Mouse (Mus musculus): ENCODE data around the gene Stac2. TPM values are rescaled to one million over a fixed set of nuclear protein-coding genes. Genes with fewer than 3 reads are reported as not detected.

The Stac2 gene
- polyA plus RNA-seq, 1 experiment: 37.7 TPM

- H3K4me1 ChIP-seq (ENCODE audit: control insufficient read depth, insufficient read depth, low read length): peaks cover 3% of the 10 kb centered on the region
- TF ChIP-seq POLR2A (IDR thresholded peaks at IDR 0.05; ENCODE audit: borderline replicate concordance, insufficient read depth, low read length) (no peak), CTCF (IDR thresholded peaks at IDR 0.05; ENCODE audit: borderline replicate concordance, insufficient read depth, low read depth, low read length) (no peak)
- no peak overlapping the region for H3K27ac ChIP-seq (ENCODE audit: insufficient read depth, low read length)
- no peaks in the 10 kb centered on the region for H3K27me3 ChIP-seq (ENCODE audit: control insufficient read depth, insufficient read depth, low read length)
- DNase-seq: no peak
- H3K4me3 ChIP-seq (replicated peaks; ENCODE audit: insufficient read depth, low read depth, low read length): no peak overlapping the region
- 44% methylated on average over 7 of the region's 7 CpGs for WGBS
These were observed 52.7 kb downstream of the Stac2 start for GRCm38 (mm10) chr11:98000378-98001140.

- H3K27me3 ChIP-seq (ENCODE audit: control insufficient read depth, insufficient read depth, low read length): no peaks in the 10 kb centered on the region
- no peak overlapping the region for H3K4me3 ChIP-seq (replicated peaks; ENCODE audit: insufficient read depth, low read depth, low read length)
- no peaks in the 10 kb centered on the region; the same call in 1 of the 2 replicates for H3K4me1 ChIP-seq (ENCODE audit: control insufficient read depth, insufficient read depth, low read length)
- WGBS: 21% methylated on average over 5 of the region's 5 CpGs
- H3K27ac ChIP-seq (ENCODE audit: insufficient read depth, low read length): no peak overlapping the region
- no peak for DNase-seq
- TF ChIP-seq POLR2A (IDR thresholded peaks at IDR 0.05; ENCODE audit: borderline replicate concordance, insufficient read depth, low read length) (no peak), CTCF (IDR thresholded peaks at IDR 0.05; ENCODE audit: borderline replicate concordance, insufficient read depth, low read depth, low read length) (no peak)
These were observed 53.5 kb downstream of the Stac2 start for GRCm38 (mm10) chr11:97999748-98000147.

GRCm38 (mm10) chr11:97998898-97999608 lies 54.2 kb downstream of the Stac2 start:
- TF ChIP-seq POLR2A (IDR thresholded peaks at IDR 0.05; ENCODE audit: borderline replicate concordance, insufficient read depth, low read length): no peak
- no peak for TF ChIP-seq CTCF (IDR thresholded peaks at IDR 0.05; ENCODE audit: borderline replicate concordance, insufficient read depth, low read depth, low read length)
- no peak overlapping the region for H3K27ac ChIP-seq (ENCODE audit: insufficient read depth, low read length)
- no peak for DNase-seq
- WGBS: 63% methylated on average over 7 of the region's 7 CpGs
- H3K27me3 ChIP-seq (ENCODE audit: control insufficient read depth, insufficient read depth, low read length): no peaks in the 10 kb centered on the region
- no peaks in the 10 kb centered on the region; the same call in 1 of the 2 replicates for H3K4me1 ChIP-seq (ENCODE audit: control insufficient read depth, insufficient read depth, low read length)
- no peak overlapping the region for H3K4me3 ChIP-seq (replicated peaks; ENCODE audit: insufficient read depth, low read depth, low read length)

- Histone ChIP-seq H3K4me1 (ENCODE audit: control insufficient read depth, insufficient read depth, low read length) (no peaks in the 10 kb centered on the region; the same call in 1 of the 2 replicates), H3K27me3 (ENCODE audit: control insufficient read depth, insufficient read depth, low read length) (no peaks in the 10 kb centered on the region), H3K27ac (ENCODE audit: insufficient read depth, low read length) (no peak overlapping the region), H3K4me3 (replicated peaks; ENCODE audit: insufficient read depth, low read depth, low read length) (no peak overlapping the region)
- WGBS: 80% methylated on average over 11 of the region's 11 CpGs
- TF ChIP-seq POLR2A (IDR thresholded peaks at IDR 0.05; ENCODE audit: borderline replicate concordance, insufficient read depth, low read length): no peak
- no peak for TF ChIP-seq CTCF (IDR thresholded peaks at IDR 0.05; ENCODE audit: borderline replicate concordance, insufficient read depth, low read depth, low read length)
- DNase-seq: no peak
These were observed 55.0 kb downstream of the Stac2 start for GRCm38 (mm10) chr11:97998074-97998793.

GRCm38 (mm10) chr11:97997387-97997960 lies 55.8 kb downstream of the Stac2 start:
- Histone ChIP-seq H3K4me3 (replicated peaks; ENCODE audit: insufficient read depth, low read depth, low read length) (no peak overlapping the region), H3K27me3 (ENCODE audit: control insufficient read depth, insufficient read depth, low read length) (no peaks in the 10 kb centered on the region), H3K27ac (ENCODE audit: insufficient read depth, low read length) (no peak overlapping the region), H3K4me1 (ENCODE audit: control insufficient read depth, insufficient read depth, low read length) (no peaks in the 10 kb centered on the region; the same call in 1 of the 2 replicates)
- no peak for DNase-seq
- 86% methylated on average over 8 of the region's 8 CpGs for WGBS
- TF ChIP-seq POLR2A (IDR thresholded peaks at IDR 0.05; ENCODE audit: borderline replicate concordance, insufficient read depth, low read length): no peak
- no peak for TF ChIP-seq CTCF (IDR thresholded peaks at IDR 0.05; ENCODE audit: borderline replicate concordance, insufficient read depth, low read depth, low read length)

- 84% methylated on average over 1 of the region's 1 CpGs for WGBS
- TF ChIP-seq POLR2A (IDR thresholded peaks at IDR 0.05; ENCODE audit: borderline replicate concordance, insufficient read depth, low read length) (no peak), CTCF (IDR thresholded peaks at IDR 0.05; ENCODE audit: borderline replicate concordance, insufficient read depth, low read depth, low read length) (no peak)
- Histone ChIP-seq H3K4me3 (replicated peaks; ENCODE audit: insufficient read depth, low read depth, low read length) (no peak overlapping the region), H3K27ac (ENCODE audit: insufficient read depth, low read length) (no peak overlapping the region), H3K27me3 (ENCODE audit: control insufficient read depth, insufficient read depth, low read length) (no peaks in the 10 kb centered on the region), H3K4me1 (ENCODE audit: control insufficient read depth, insufficient read depth, low read length) (no peaks in the 10 kb centered on the region; the same call in 1 of the 2 replicates)
- no peak for DNase-seq
These were observed 56.6 kb downstream of the Stac2 start for GRCm38 (mm10) chr11:97996691-97997090.

- TF ChIP-seq CTCF (IDR thresholded peaks at IDR 0.05; ENCODE audit: borderline replicate concordance, insufficient read depth, low read depth, low read length): no peak
- TF ChIP-seq POLR2A (IDR thresholded peaks at IDR 0.05; ENCODE audit: borderline replicate concordance, insufficient read depth, low read length): no peak
- Histone ChIP-seq H3K27me3 (ENCODE audit: control insufficient read depth, insufficient read depth, low read length) (no peaks in the 10 kb centered on the region), H3K27ac (ENCODE audit: insufficient read depth, low read length) (no peak within 1 kb of the TSS)
These were observed 57.5 kb downstream of the Stac2 start, which contains the start of gene Arl5c for GRCm38 (mm10) chr11:97995564-97996288. Gene Arl5c, minus strand, starts transcription at chr11:97996181.

More at GRCm38 (mm10) chr11:97995564-97996288, 57.5 kb downstream of the Stac2 start, which contains the start of gene Arl5c:
- peak; percentile 18 to 25 for DNase-seq
- peak within 1 kb of the TSS; percentile 61 for H3K4me3 ChIP-seq (replicated peaks; ENCODE audit: insufficient read depth, low read depth, low read length)
- no peaks in the 10 kb centered on the region; the same call in none of the 2 replicates for H3K4me1 ChIP-seq (ENCODE audit: control insufficient read depth, insufficient read depth, low read length)
- WGBS: 4% methylated on average over 26 of the region's 26 CpGs

Data from cerebellum, adult 2 months (tissue).